Mouse (Mus musculus) liver, embryonic 13.5 days (tissue): ENCODE results near the gene Ptpn4. TPM values are rescaled to one million over a fixed set of nuclear protein-coding genes. Genes with fewer than 3 reads are reported as not detected.
A peak's percentile ranks its signal among the peaks of the same experiment; 100 is the strongest.

ENCODE experiments used
- ATAC-seq: fragments of 200-750 bp; cut with Nextera tagmentation; 2 replicates; pipeline ENCODE4 v1.8.0; 2017; ENCODE audit warnings: low read depth, mild to moderate bottlenecking, moderate number of reproducible peaks, moderate library complexity
- DNase-seq: peaks from one replicate; pipeline ENCODE4 v3.0.0; 2022
- H3K27ac ChIP-seq: fragments of 300-500 bp; sonication (generic); 2 replicates; pipeline ENCODE4 v1.5.1; 2015; ENCODE audit warnings: moderate library complexity, mild to moderate bottlenecking, inconsistent platforms
- H3K27me3 ChIP-seq: fragments of 300-500 bp; sonication (generic); 2 replicates; pipeline ENCODE4 v1.6.1; 2015; ENCODE audit warnings: mild to moderate bottlenecking, inconsistent platforms
- H3K36me3 ChIP-seq: fragments of 300-500 bp; sonication (generic); 2 replicates; pipeline ENCODE4 v1.6.1; 2015; ENCODE audit warnings: mild to moderate bottlenecking, inconsistent platforms
- H3K4me1 ChIP-seq: fragments of 300-500 bp; sonication (generic); replicated peaks from 2 replicates; pipeline ENCODE4 v1.6.1; 2015; ENCODE audit warnings: inconsistent platforms
- H3K4me2 ChIP-seq: fragments of 300-500 bp; sonication (generic); 2 replicates; pipeline ENCODE4 v1.6.1; 2015; ENCODE audit warnings: inconsistent platforms, mild to moderate bottlenecking, moderate library complexity
- H3K4me3 ChIP-seq: fragments of 300-500 bp; sonication (generic); replicated peaks from 2 replicates; pipeline ENCODE4 v1.5.1; 2015; ENCODE audit warnings: mild to moderate bottlenecking, inconsistent platforms
- H3K9ac ChIP-seq: fragments of 300-500 bp; sonication (generic); 2 replicates; pipeline ENCODE4 v1.6.1; 2015; ENCODE audit warnings: mild to moderate bottlenecking, inconsistent platforms
- H3K9me3 ChIP-seq: fragments of 300-500 bp; sonication (generic); replicated peaks from 2 replicates; pipeline ENCODE4 v1.6.1; 2016; ENCODE audit warnings: inconsistent platforms
- WGBS: fragments of 180-500 bp; shearing (Covaris S2); methylation state at CpG from one replicate; pipeline ENCODE4 v1.1.7; 2015; ENCODE audit not compliant: insufficient replicate concordance; 5-methylcytosine and 5-hydroxymethylcytosine counted together
- polyA plus RNA-seq: library from polyadenylated mRNA; unstranded; fragments of >200 nt; fragmentation: Nextera tagmentation; extraction: Ambion mirVana; gene quantifications from 2 replicates; pipeline ENCODE4 v1.2.1, GENCODE M21; 2015

Ptpn4 gene
- polyA plus RNA-seq, 1 experiment from 2014 or later, result 1.4 TPM

DNA sequence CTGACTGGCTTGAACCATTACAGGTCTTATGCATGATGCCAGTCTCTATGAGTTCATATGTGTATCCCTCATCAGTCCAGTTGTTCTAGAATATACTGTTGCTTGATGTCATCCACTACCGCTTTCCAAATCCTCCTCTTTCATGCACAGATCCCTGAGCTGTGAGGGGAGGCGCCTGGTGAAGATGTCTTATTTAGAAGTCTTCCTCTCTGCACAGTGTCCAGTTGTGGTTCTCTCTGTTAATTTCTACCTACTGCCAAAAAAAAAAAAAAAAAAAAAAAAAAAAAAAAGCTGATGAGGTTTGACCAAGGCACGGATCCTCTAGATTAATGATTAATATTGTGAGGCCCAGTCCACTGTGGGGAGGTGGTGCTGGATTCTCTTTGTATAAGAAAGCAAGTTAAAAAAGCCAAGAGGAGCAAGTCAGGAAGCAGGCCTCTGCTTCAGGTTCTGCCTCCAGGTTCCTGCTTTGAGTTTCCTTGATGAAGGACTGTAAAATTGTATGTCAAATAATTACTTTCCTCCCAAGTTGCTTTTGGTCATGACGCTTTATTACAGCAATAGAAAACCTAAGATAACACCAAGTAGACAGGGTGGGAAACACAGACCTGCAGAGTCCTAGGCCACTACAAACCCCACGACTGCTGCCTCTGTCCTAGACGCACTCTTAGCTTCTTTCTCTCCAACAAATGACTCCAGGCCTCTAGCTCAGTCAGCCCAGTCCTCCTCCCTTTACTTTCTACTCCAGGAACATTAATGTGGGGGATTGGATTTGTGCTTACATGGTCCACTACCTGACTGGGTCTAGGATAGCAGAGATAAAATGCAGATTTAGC lies 200.0 kb downstream of the Ptpn4 start:
- Histone ChIP-seq H3K9me3 (no peaks in the 10 kb centered on the region), H3K27me3 (no peaks in the 10 kb centered on the region), H3K4me2 (no peak overlapping the region), H3K4me3 (no peak overlapping the region), H3K27ac (peak overlapping the region; percentile 6; the same call in 1 of the 2 replicates), H3K9ac (no peak overlapping the region), H3K4me1 (peaks cover 12% of the 10 kb centered on the region; the same call in 1 of the 2 replicates), H3K36me3 (0 out of 2 replicates have a peak, but pooled peaks cover 2% of the 10 kb centered on the region)
- DNase-seq (no peak), ATAC-seq (no peak; the same call in 1 of the 2 replicates)
- 69% methylated on average over 6 of the region's 6 CpGs for WGBS

GRCm38 (mm10) chr1:119634746-119635145 lies 202.7 kb downstream of the Ptpn4 start:
- WGBS, result 68% methylated on average over 3 of the region's 3 CpGs
- Histone ChIP-seq H3K36me3 (peaks cover 6% of the 10 kb centered on the region), H3K4me1 (peaks cover 7% of the 10 kb centered on the region; the same call in 1 of the 2 replicates), H3K9ac (no peak overlapping the region), H3K27me3 (no peaks in the 10 kb centered on the region), H3K9me3 (no peaks in the 10 kb centered on the region), H3K4me3 (no peak overlapping the region), H3K27ac (no peak overlapping the region), H3K4me2 (no peak overlapping the region)
- ATAC-seq (no peak), DNase-seq (no peak)

DNA sequence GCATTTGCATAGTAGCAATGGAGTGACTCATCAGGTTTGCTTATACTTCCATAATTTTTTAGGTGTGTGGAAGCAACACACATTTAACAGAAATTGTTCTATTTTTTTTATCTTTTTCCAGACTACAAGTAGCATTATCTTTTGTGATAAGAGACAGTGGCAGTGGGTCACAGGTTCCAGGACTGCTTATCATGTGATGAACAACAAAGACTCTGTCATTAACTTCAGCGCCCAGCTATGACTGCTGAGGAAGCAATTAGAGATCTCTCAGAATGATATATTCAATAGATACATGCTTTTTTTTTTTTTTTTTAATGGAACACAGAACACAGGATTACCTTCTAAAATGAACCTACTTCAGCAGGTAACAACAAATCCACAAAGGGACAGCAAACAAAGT lies 207.0 kb downstream of the Ptpn4 start:
- WGBS, result 26% methylated on average over 1 of the region's 1 CpGs

GRCm38 (mm10) chr1:119626837-119627236 lies 210.6 kb downstream of the Ptpn4 start:
- no peak overlapping the region for H3K4me3 ChIP-seq
- no peak overlapping the region for H3K4me2 ChIP-seq
- H3K4me1 ChIP-seq, result peaks cover 5% of the 10 kb centered on the region; the same call in 1 of the 2 replicates
- 74% methylated on average over 4 of the region's 4 CpGs for WGBS
- no peak overlapping the region for H3K9ac ChIP-seq
- peaks cover 3% of the 10 kb centered on the region; the same call in 1 of the 2 replicates for H3K36me3 ChIP-seq
- DNase-seq (no peak), ATAC-seq (no peak)
- no peaks in the 10 kb centered on the region for H3K9me3 ChIP-seq
- H3K27ac ChIP-seq, result no peak overlapping the region
- H3K27me3 ChIP-seq, result no peaks in the 10 kb centered on the region

More for the DNA sequence above, 207.0 kb downstream of the Ptpn4 start:
- DNase-seq, result no peak
- Histone ChIP-seq H3K36me3 (peaks cover 9% of the 10 kb centered on the region), H3K9ac (no peak overlapping the region), H3K9me3 (no peaks in the 10 kb centered on the region), H3K4me3 (no peak overlapping the region), H3K4me2 (no peak overlapping the region), H3K27ac (no peak overlapping the region), H3K4me1 (peaks cover 5% of the 10 kb centered on the region; the same call in 1 of the 2 replicates), H3K27me3 (no peaks in the 10 kb centered on the region)
- peak; percentile 64; the same call in 1 of the 2 replicates for ATAC-seq

DNA sequence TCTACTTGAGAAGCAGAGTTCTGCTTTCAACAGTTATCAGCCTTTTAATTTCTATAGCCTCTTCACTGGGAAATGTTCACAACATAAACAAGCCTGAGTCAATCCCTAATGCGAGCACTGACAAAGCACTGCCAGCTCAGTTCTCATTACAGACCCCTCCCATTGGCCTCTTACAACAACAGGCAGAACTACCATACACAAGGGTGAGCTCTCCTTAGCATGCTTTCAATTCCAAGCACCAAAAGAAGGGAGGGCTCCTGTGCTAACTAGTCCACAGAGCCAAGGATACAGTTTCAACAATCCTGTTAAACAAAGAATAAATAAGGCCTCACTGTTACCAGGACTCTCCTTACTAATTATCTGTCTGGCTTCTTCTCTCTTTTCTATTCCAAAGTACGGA lies 213.0 kb downstream of the Ptpn4 start:
- ATAC-seq, result no peak
- 61% methylated on average over 2 of the region's 2 CpGs for WGBS
- Histone ChIP-seq H3K27ac (no peak overlapping the region), H3K4me3 (no peak overlapping the region), H3K9ac (no peak overlapping the region), H3K9me3 (no peaks in the 10 kb centered on the region), H3K4me1 (no peaks in the 10 kb centered on the region), H3K36me3 (peaks cover 1% of the 10 kb centered on the region; the same call in 1 of the 2 replicates), H3K27me3 (no peaks in the 10 kb centered on the region), H3K4me2 (no peak overlapping the region)
- no peak for DNase-seq

GRCm38 (mm10) chr1:119605396-119605795 lies 232.0 kb downstream of the Ptpn4 start:
- H3K36me3 ChIP-seq, result 0 out of 2 replicates have a peak, but pooled peaks cover 4% of the 10 kb centered on the region
- H3K9me3 ChIP-seq, result no peaks in the 10 kb centered on the region
- H3K4me3 ChIP-seq, result no peak overlapping the region
- no peaks in the 10 kb centered on the region for H3K4me1 ChIP-seq
- ATAC-seq (no peak), DNase-seq (no peak)
- H3K9ac ChIP-seq, result no peak overlapping the region
- H3K4me2 ChIP-seq, result no peak overlapping the region
- H3K27me3 ChIP-seq, result no peaks in the 10 kb centered on the region
- 69% methylated on average over 3 of the region's 3 CpGs for WGBS
- H3K27ac ChIP-seq, result no peak overlapping the region

Other genes starting within 250 kb of the Ptpn4 start
- gene Epb41l5, start 188.6 kb downstream of the Ptpn4 start, polyA plus RNA-seq, result 11.8 and 15.6 TPM in 2 replicates
- 4.4 TPM in 2 replicates for gene Tmem177, start 75.6 kb upstream of the Ptpn4 start, polyA plus RNA-seq
- not detected in 2 replicates for gene Cfap221, start 159.6 kb upstream of the Ptpn4 start, polyA plus RNA-seq
- not detected in 2 replicates for gene Sctr, start 169.3 kb upstream of the Ptpn4 start, polyA plus RNA-seq
- gene Tmem37, start 236.5 kb upstream of the Ptpn4 start, polyA plus RNA-seq, result 46.4 and 52.5 TPM in 2 replicates